Mouse (Mus musculus) liver, postnatal 0 days (tissue): ENCODE measurements around the gene Spata21. TPM values are rescaled to one million over a fixed set of nuclear protein-coding genes. Genes with fewer than 3 reads are reported as not detected.
A peak's percentile ranks its signal among the peaks of the same experiment; 100 is the strongest.

Experiments
- ATAC-seq: fragments of 200-750 bp; cut with Nextera tagmentation; 2 replicates; pipeline ENCODE4 v1.8.0; 2017; ENCODE audit warnings: mild to moderate bottlenecking, moderate library complexity
- DNase-seq: peaks from one replicate; pipeline ENCODE4 v3.0.0-alpha.2; 2016
- H3K27ac ChIP-seq: fragments of 300-500 bp; sonication (generic); 2 replicates; pipeline ENCODE4 v1.5.1; 2014; ENCODE audit warnings: antibody characterized with exemption, moderate library complexity, mild to moderate bottlenecking, low read depth
- H3K27me3 ChIP-seq: fragments of 300-500 bp; sonication (generic); 2 replicates; pipeline ENCODE4 v1.6.1; 2014; ENCODE audit warnings: low read length, control low read depth, mixed read lengths; ENCODE audit not compliant: insufficient read depth
- H3K36me3 ChIP-seq: fragments of 300-500 bp; sonication (generic); replicated peaks from 2 replicates; pipeline ENCODE4 v1.6.1; 2014; ENCODE audit warnings: mild to moderate bottlenecking, control low read depth, low read length, moderate library complexity, mixed read lengths; ENCODE audit not compliant: insufficient read depth
- H3K4me1 ChIP-seq: fragments of 300-500 bp; sonication (generic); 2 replicates; pipeline ENCODE4 v1.6.1; 2014; ENCODE audit warnings: antibody characterized with exemption, mild to moderate bottlenecking, control low read depth; ENCODE audit not compliant: insufficient read depth
- H3K4me2 ChIP-seq: fragments of 300-500 bp; sonication (generic); 2 replicates; pipeline ENCODE4 v1.6.1; 2014; ENCODE audit warnings: low read depth, mild to moderate bottlenecking, low read length, moderate library complexity, mixed read lengths
- H3K4me3 ChIP-seq: fragments of 300-500 bp; sonication (generic); 2 replicates; pipeline ENCODE4 v1.5.1; 2014; ENCODE audit warnings: low read depth, low read length
- H3K9ac ChIP-seq: fragments of 300-500 bp; sonication (generic); replicated peaks from 2 replicates; pipeline ENCODE4 v1.6.1; 2014; ENCODE audit warnings: mild to moderate bottlenecking, moderate library complexity
- H3K9me3 ChIP-seq: fragments of 300-500 bp; sonication (generic); 2 replicates; pipeline ENCODE4 v1.6.1; 2016; ENCODE audit warnings: mild to moderate bottlenecking, control low read depth, low read length, mixed read lengths
- CTCF ChIP-seq: sonication (generic); IDR thresholded peaks from 2 replicates; pipeline ENCODE4 v1.5.1; 2016; ENCODE audit warnings: antibody characterized with exemption, low read depth
- EP300 ChIP-seq: IDR thresholded peaks from 2 replicates; pipeline ENCODE4 v1.6.1; 2016; ENCODE audit warnings: antibody characterized with exemption, low read depth, mild to moderate bottlenecking
- WGBS: fragments of 180-500 bp; shearing (Covaris S2); extraction: QIAGEN DNeasy Blood & Tissue Kit; methylation state at CpG from one replicate; pipeline ENCODE4 v1.1.7; 2014; ENCODE audit not compliant: insufficient replicate concordance; 5-methylcytosine and 5-hydroxymethylcytosine counted together
- polyA plus RNA-seq: library from polyadenylated mRNA; unstranded; fragments of >200 nt; fragmentation: Nextera tagmentation; extraction: Ambion mirVana; gene quantifications from 2 replicates; pipeline ENCODE4 v1.2.1, GENCODE M21; 2015

Spata21 gene
- polyA plus RNA-seq, 1 experiment from 2014 or later: not detected

- H3K4me2 ChIP-seq: no peak overlapping the region
- WGBS: 72% methylated on average over 18 of the region's 18 CpGs
- no peak for ATAC-seq
- H3K9me3 ChIP-seq: no peaks in the 10 kb centered on the region
- H3K27me3 ChIP-seq: no peaks in the 10 kb centered on the region
- peaks cover 4% of the 10 kb centered on the region; the same call in 1 of the 2 replicates for H3K36me3 ChIP-seq
- no peak for TF ChIP-seq CTCF
- no peak for TF ChIP-seq EP300
- no peak overlapping the region; the same call in 1 of the 2 replicates for H3K4me3 ChIP-seq
- peaks cover 29% of the 10 kb centered on the region for H3K4me1 ChIP-seq
- H3K9ac ChIP-seq: no peak overlapping the region
- no peak for DNase-seq
- no peak overlapping the region for H3K27ac ChIP-seq
Measured at GRCm38 (mm10) chr4:141078510-141079137, 9.5 kb upstream of the Spata21 start.

DNA sequence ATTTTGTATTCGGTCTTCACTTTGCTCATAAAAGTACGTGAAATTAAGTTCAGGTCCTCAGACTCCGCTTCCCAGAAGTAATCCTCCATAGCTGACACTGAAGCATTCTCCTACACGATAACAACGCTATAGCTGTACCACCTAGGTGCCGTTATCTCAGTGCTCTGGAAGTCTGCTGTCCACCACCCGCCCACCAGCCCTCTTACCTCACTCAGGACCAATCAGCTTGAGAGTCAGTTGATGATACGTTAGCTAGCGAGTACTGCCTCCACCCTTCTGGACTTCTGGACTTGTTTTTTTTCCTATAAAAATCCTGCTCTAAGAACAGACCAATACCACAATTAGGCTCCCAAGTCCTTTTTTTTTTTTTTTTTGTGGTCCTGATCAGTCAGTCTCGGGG is 1.3 kb upstream of the Spata21 start:
- 65% methylated on average over 10 of the region's 10 CpGs for WGBS
- peak; percentile 78 for ATAC-seq
- Histone ChIP-seq H3K9me3 (no peaks in the 10 kb centered on the region), H3K4me3 (no peak overlapping the region), H3K36me3 (no peaks in the 10 kb centered on the region), H3K4me1 (no peaks in the 10 kb centered on the region), H3K27ac (no peak overlapping the region), H3K27me3 (no peaks in the 10 kb centered on the region), H3K9ac (no peak overlapping the region), H3K4me2 (no peak overlapping the region)
- no peak for DNase-seq
- TF ChIP-seq CTCF (no peak), EP300 (no peak)

- no peak overlapping the region for H3K4me3 ChIP-seq
- no peaks in the 10 kb centered on the region for H3K4me1 ChIP-seq
- no peak overlapping the region for H3K27ac ChIP-seq
- H3K4me2 ChIP-seq: no peak overlapping the region
- DNase-seq (no peak), ATAC-seq (no peak)
- TF ChIP-seq EP300 (no peak), CTCF (no peak)
- WGBS: 58% methylated on average over 9 of the region's 9 CpGs
- H3K36me3 ChIP-seq: no peaks in the 10 kb centered on the region
- no peak overlapping the region for H3K9ac ChIP-seq
- no peaks in the 10 kb centered on the region for H3K27me3 ChIP-seq
- H3K9me3 ChIP-seq: no peaks in the 10 kb centered on the region
Measured at GRCm38 (mm10) chr4:141088714-141089113, 581 bp downstream of the Spata21 start.

DNA sequence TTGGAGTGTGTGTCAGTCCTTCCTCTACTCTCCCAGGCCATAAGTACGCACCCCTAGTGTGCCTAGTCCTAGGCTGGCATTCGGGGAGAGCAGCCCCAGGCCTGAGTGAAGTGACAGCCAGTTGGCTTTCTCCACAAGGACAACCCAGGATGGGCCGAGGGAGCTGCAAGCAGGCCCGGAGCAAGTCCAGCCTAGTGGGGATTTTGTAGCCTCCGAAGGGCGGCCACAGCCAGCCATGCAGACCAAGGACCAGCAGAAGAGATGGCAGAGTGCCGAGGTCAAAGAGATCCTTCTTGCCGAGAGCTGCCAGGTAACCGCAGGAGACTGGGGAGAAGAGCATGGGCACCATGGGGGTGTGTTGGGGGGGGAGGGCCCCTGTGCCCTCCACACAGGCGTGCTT is 6.9 kb downstream of the Spata21 start:
- Histone ChIP-seq H3K9me3 (no peaks in the 10 kb centered on the region), H3K4me2 (no peak overlapping the region), H3K36me3 (no peaks in the 10 kb centered on the region), H3K4me1 (peaks cover 13% of the 10 kb centered on the region; the same call in 1 of the 2 replicates), H3K4me3 (no peak overlapping the region), H3K27ac (no peak overlapping the region), H3K27me3 (no peaks in the 10 kb centered on the region), H3K9ac (no peak overlapping the region)
- 74% methylated on average over 10 of the region's 10 CpGs for WGBS
- ATAC-seq (no peak), DNase-seq (no peak)
- no peak for TF ChIP-seq EP300
- TF ChIP-seq CTCF: no peak

GRCm38 (mm10) chr4:141096710-141097109 is 8.6 kb downstream of the Spata21 start:
- Histone ChIP-seq H3K4me1 (peaks cover 14% of the 10 kb centered on the region; the same call in 1 of the 2 replicates), H3K4me2 (no peak overlapping the region)
- no peak for DNase-seq

DNA sequence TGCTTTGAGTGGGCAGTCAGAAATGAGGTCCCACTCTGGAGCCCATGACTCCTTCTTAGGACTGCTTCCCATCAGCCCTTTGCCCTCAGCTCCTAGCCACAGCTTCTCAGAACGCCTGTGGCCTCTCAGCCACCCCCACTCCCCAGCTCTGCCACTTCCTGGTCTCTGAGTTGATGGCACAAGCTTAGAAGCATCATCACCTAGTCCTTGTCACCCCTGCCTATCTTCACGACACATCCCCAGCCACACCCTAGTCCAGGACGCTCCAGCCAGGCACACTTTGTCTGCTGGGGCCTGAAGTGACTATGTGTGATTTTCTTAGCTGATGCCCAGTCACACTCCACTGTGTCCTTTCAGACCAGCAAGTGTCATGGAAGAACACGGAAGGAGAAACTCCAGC is 10.8 kb downstream of the Spata21 start:
- no peak overlapping the region for H3K9ac ChIP-seq
- no peaks in the 10 kb centered on the region for H3K9me3 ChIP-seq
- H3K4me1 ChIP-seq: peaks cover 14% of the 10 kb centered on the region; the same call in 1 of the 2 replicates
- no peaks in the 10 kb centered on the region for H3K27me3 ChIP-seq
- H3K4me2 ChIP-seq: no peak overlapping the region
- no peak for DNase-seq
- H3K27ac ChIP-seq: no peak overlapping the region
- 29% methylated on average over 4 of the region's 4 CpGs for WGBS
- TF ChIP-seq EP300: no peak
- TF ChIP-seq CTCF: no peak
- no peak for ATAC-seq
- H3K4me3 ChIP-seq: no peak overlapping the region
- no peaks in the 10 kb centered on the region for H3K36me3 ChIP-seq

More at GRCm38 (mm10) chr4:141096710-141097109, 8.6 kb downstream of the Spata21 start:
- H3K27ac ChIP-seq: no peak overlapping the region
- no peaks in the 10 kb centered on the region for H3K27me3 ChIP-seq
- no peak overlapping the region for H3K4me3 ChIP-seq
- TF ChIP-seq EP300 (no peak), CTCF (no peak)
- WGBS: 35% methylated on average over 9 of the region's 9 CpGs
- H3K9me3 ChIP-seq: no peaks in the 10 kb centered on the region
- no peak overlapping the region for H3K9ac ChIP-seq
- H3K36me3 ChIP-seq: no peaks in the 10 kb centered on the region
- ATAC-seq: no peak
